ENCODE assay signal across 18 mouse cellular contexts in the genomic region with DNA sequence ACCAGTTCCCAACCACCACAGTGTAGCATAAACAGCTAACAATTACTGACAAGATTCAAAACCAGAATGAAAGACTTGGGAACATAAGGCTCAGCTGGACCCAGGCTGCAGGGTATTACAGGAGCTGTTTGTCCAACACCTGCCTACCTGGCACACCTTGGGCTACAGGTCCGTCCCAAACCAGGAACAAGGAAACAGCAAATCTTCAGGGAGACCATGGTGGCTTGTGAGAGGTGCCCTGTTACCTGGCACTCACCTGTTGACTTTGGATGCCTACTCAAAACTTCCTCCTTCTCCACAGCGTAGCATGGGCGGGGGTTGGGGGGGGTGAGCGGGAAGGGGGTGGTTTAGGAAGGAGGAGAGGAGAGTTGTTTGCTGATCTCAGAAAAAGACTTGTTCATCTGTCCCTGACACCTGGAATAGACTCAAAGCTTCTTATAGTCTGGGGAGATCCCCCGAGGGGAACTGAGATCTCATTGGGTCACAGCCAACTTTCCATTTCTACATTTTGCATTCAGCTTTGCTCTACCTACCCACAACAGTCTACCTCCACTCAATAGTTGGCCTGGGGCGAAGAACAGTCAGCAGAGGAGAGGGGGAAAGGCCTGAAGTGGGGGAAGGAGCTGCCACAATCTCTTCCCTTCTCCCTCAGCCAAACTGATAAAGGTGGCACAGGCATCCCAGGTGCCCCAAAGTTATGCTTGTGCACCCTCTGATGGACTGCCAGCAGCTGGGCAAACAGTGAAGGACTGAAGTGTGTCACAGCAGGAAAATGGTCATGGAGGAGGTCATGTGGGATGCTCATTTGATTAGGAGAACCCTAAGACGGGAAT. TPM values are rescaled to one million over a fixed set of nuclear protein-coding genes. Genes with fewer than 3 reads are reported as not detected.
A peak's percentile ranks its signal among the peaks of the same experiment; 100 is the strongest.
DNase-seq lines count a peak whose midpoint lies in the region; ATAC-seq and TF ChIP-seq lines count a peak whose summit lies in the region.
"Had no signal": no experiment of that assay in that cellular context is flagged by ENCODE, and none has a peak within 500 bp of the region (broad histone marks: within the 10 kb centered on the region; RNA-seq: fewer than 3 reads in every experiment).

No protein-coding gene starts in this region.

- no peaks in the 10 kb centered on the region for H3K27me3 ChIP-seq in liver, adult 2 months (ENCODE audit: control insufficient read depth, insufficient read depth, low read length)
- no peaks in the 10 kb centered on the region for H3K27me3 ChIP-seq in splenic B cell, adult 2 months (ENCODE audit: control insufficient read depth, insufficient read depth, low read length, poor library complexity, severe bottlenecking)
- H3K27me3 ChIP-seq: forebrain, embryonic 15.5 days; limb, embryonic 15.5 days had no signal

- no peak overlapping the region for H3K27ac ChIP-seq in liver, adult 2 months (replicated peaks; ENCODE audit: insufficient read depth, low read depth, low read length)
- H3K27ac ChIP-seq in bone marrow, adult 2 months (ENCODE audit: control insufficient read depth, insufficient read depth, low read depth, low read length, poor library complexity): peak overlapping the region; percentile 65
- H3K27ac ChIP-seq: forebrain, embryonic 15.5 days; limb, embryonic 15.5 days; midbrain, embryonic 10.5 days had no signal

- peak; percentile 42 for TF ChIP-seq CTCF in liver, adult 2 months (IDR thresholded peaks at IDR 0.05; ENCODE audit: low read depth, low read length)
- no peak for TF ChIP-seq CTCF in bone marrow, adult 2 months (IDR thresholded peaks at IDR 0.05; ENCODE audit: control insufficient read depth, insufficient read depth, low read length)

- DNase-seq in liver, adult 2 months (ENCODE audit: extremely low read depth, low read depth, low spot score): peak; percentile 66
- DNase-seq in liver: no peak
- peak; percentile 10 for DNase-seq in lung, postnatal 10 days
- DNase-seq in splenic B cell, adult 2 months (ENCODE audit: low read depth, low spot score): peak; percentile 89
- DNase-seq in layer of hippocampus, adult 8-10 months (ENCODE audit: low spot score in 2 of 2): no peak
- DNase-seq in adrenal gland, adult 2 months: no peak
- DNase-seq: cerebellum, adult 8-10 months; gastrocnemius, postnatal 25 days; retina, postnatal 1 day; thymus, postnatal 4 days had no signal

- peaks cover 17% of the 10 kb centered on the region for H3K4me1 ChIP-seq in liver, adult 2 months (ENCODE audit: control insufficient read depth, insufficient read depth, low read length)
- peaks cover 2% of the 10 kb centered on the region for H3K4me1 ChIP-seq in bone marrow, adult 2 months (ENCODE audit: control insufficient read depth, insufficient read depth, low read length)
- H3K4me1 ChIP-seq: forebrain, embryonic 15.5 days; limb, embryonic 15.5 days; midbrain, embryonic 10.5 days had no signal

- WGBS in liver, adult 2 months: 67% methylated on average over 7 of the region's 7 CpGs
- 47% methylated on average over 7 of the region's 7 CpGs for WGBS in bone marrow, adult 2 months

- H3K79me2 ChIP-seq in liver, adult 2 months (ENCODE audit: control insufficient read depth, insufficient read depth, low read length): no peaks in the 10 kb centered on the region

- no peak for TF ChIP-seq POLR2A in liver, adult 2 months (IDR thresholded peaks at IDR 0.05; ENCODE audit: extremely low read depth, insufficient read depth, low read length)
- no peak for TF ChIP-seq POLR2A in bone marrow, adult 2 months (IDR thresholded peaks at IDR 0.05; ENCODE audit: borderline replicate concordance, control insufficient read depth, low read depth, low read length)

- H3K9ac ChIP-seq in liver, adult 2 months (ENCODE audit: low read depth, low read length): no peak overlapping the region
- H3K9ac ChIP-seq: forebrain, embryonic 15.5 days; limb, embryonic 15.5 days had no signal

- no peak for ATAC-seq in erythroblast, adult 5-6 weeks (replicated peaks; ENCODE audit: low FRiP score, poor library complexity, severe bottlenecking)
- ATAC-seq: forebrain, embryonic 15.5 days had no signal

- H3K36me3 ChIP-seq in liver, adult 2 months (ENCODE audit: control insufficient read depth, insufficient read depth, low read length): no peaks in the 10 kb centered on the region
- no peaks in the 10 kb centered on the region for H3K36me3 ChIP-seq in splenic B cell, adult 2 months (ENCODE audit: control insufficient read depth, insufficient read depth, low read length, poor library complexity, severe bottlenecking)
- H3K36me3 ChIP-seq: forebrain, embryonic 15.5 days; limb, embryonic 15.5 days; midbrain, embryonic 10.5 days had no signal

- H3K4me3 ChIP-seq in liver, adult 2 months (ENCODE audit: insufficient read depth, low read depth, low read length): no peak overlapping the region
- peak overlapping the region; percentile 32 for H3K4me3 ChIP-seq in bone marrow, adult 2 months (replicated peaks; ENCODE audit: control insufficient read depth, low read depth, low read length)
- H3K4me3 ChIP-seq: forebrain, embryonic 15.5 days; limb, embryonic 15.5 days; midbrain, embryonic 10.5 days had no signal

RNA-seq across cellular contexts. Expression of a gene that starts 6.0 kb away (rescaled TPM):
- 482 and 517 TPM in 2 replicates for total RNA-seq in liver, adult 2 months (2014; rRNA removed)
- 579 and 633 TPM in 2 replicates for polyA plus RNA-seq in liver, adult 2 months (2012; rRNA removed)
- polyA plus RNA-seq in bone marrow, adult 2 months (2011; ENCODE audit: insufficient read depth, insufficient read length, low replicate concordance, missing spikeins): 1.3 and 1.7 TPM in 2 replicates
- total RNA-seq in layer of hippocampus, adult 8-10 months (2022): not detected
- total RNA-seq in adrenal gland, adult 2 months (2021): 1 to 10 TPM in 1 of 2 experiments, under 1 TPM in 1; 0.14 to 3.2 TPM
- 0.07 TPM in 2 replicates for polyA plus RNA-seq in adrenal gland, adult 2 months (2012; rRNA removed)
- not detected in 2 replicates for total RNA-seq in erythroblast, adult 5-6 weeks (2015; ENCODE audit: low replicate concordance)
- not detected in 2 replicates for total RNA-seq in erythroblast, adult 5-6 weeks (2017; ENCODE audit: low replicate concordance)
- total RNA-seq: gastrocnemius, postnatal 25 days had no signal
- polyA plus RNA-seq: embryonic facial prominence, embryonic 11.5 days; forebrain, embryonic 15.5 days; midbrain, embryonic 10.5 days; neural tube, embryonic 11.5 days; stomach, embryonic 14.5 days had no signal

RNA-seq across cellular contexts. Expression of a gene that starts 19.8 kb away (rescaled TPM):
- 0.13 and 0.55 TPM in 2 replicates for total RNA-seq in liver, adult 2 months (2014; rRNA removed)
- polyA plus RNA-seq in liver, adult 2 months (2012; rRNA removed): 0.09 TPM in 1 of 2 replicates, not detected in the other
- polyA plus RNA-seq in bone marrow, adult 2 months (2011; ENCODE audit: insufficient read depth, insufficient read length, low replicate concordance, missing spikeins): not detected in 2 replicates
- total RNA-seq in layer of hippocampus, adult 8-10 months (2022): not detected
- total RNA-seq in adrenal gland, adult 2 months (2021): under 1 TPM in 1 of 2 experiments, not detected in 1; 0.17 TPM
- not detected in 2 replicates for polyA plus RNA-seq in adrenal gland, adult 2 months (2012; rRNA removed)
- not detected in 2 replicates for total RNA-seq in erythroblast, adult 5-6 weeks (2015; ENCODE audit: low replicate concordance)
- total RNA-seq in erythroblast, adult 5-6 weeks (2017; ENCODE audit: low replicate concordance): not detected in 2 replicates
- total RNA-seq: gastrocnemius, postnatal 25 days had no signal
- polyA plus RNA-seq: embryonic facial prominence, embryonic 11.5 days; forebrain, embryonic 15.5 days; midbrain, embryonic 10.5 days; neural tube, embryonic 11.5 days had no signal

RNA-seq across cellular contexts. Expression of a gene that starts 44.9 kb away (rescaled TPM):
- 0.09 and 0.54 TPM in 2 replicates for total RNA-seq in liver, adult 2 months (2014; rRNA removed)
- 0.81 and 2.6 TPM in 2 replicates for polyA plus RNA-seq in liver, adult 2 months (2012; rRNA removed)
- polyA plus RNA-seq in bone marrow, adult 2 months (2011; ENCODE audit: insufficient read depth, insufficient read length, low replicate concordance, missing spikeins): 13.2 and 36.6 TPM in 2 replicates
- total RNA-seq in layer of hippocampus, adult 8-10 months (2022): not detected
- 1 to 10 TPM in 1 of 2 experiments, not detected in 1; 1.0 TPM for total RNA-seq in adrenal gland, adult 2 months (2021)
- 0.41 and 1.4 TPM in 2 replicates for polyA plus RNA-seq in adrenal gland, adult 2 months (2012; rRNA removed)
- total RNA-seq in erythroblast, adult 5-6 weeks (2015; ENCODE audit: low replicate concordance): not detected in 2 replicates
- total RNA-seq in erythroblast, adult 5-6 weeks (2017; ENCODE audit: low replicate concordance): 0.28 TPM in 1 of 2 replicates, not detected in the other
- total RNA-seq: gastrocnemius, postnatal 25 days had no signal
- polyA plus RNA-seq: embryonic facial prominence, embryonic 11.5 days; forebrain, embryonic 15.5 days; midbrain, embryonic 10.5 days; neural tube, embryonic 11.5 days; stomach, embryonic 14.5 days had no signal

Comparison
In these comparisons a context has a peak if more than half of its experiments do, and no peak if none do; other contexts are left out.
1. DNase-seq: peak in liver, adult 2 months (single experiment), lung, postnatal 10 days (single experiment) and splenic B cell, adult 2 months (single experiment); none in liver (single experiment), layer of hippocampus, adult 8-10 months (0 of 2) and adrenal gland, adult 2 months (single experiment).
2. RNA of a gene that starts 6.0 kb away (total RNA-seq): 482 to 517 TPM in liver, adult 2 months; 0.14 to 3.2 TPM in adrenal gland, adult 2 months, not detected in layer of hippocampus, adult 8-10 months and not detected in erythroblast, adult 5-6 weeks; every median in the first group is over 100 times any median in the second.